Mouse (Mus musculus): Measurements from ENCODE around the gene Pld4.

Gene Pld4

DNA sequence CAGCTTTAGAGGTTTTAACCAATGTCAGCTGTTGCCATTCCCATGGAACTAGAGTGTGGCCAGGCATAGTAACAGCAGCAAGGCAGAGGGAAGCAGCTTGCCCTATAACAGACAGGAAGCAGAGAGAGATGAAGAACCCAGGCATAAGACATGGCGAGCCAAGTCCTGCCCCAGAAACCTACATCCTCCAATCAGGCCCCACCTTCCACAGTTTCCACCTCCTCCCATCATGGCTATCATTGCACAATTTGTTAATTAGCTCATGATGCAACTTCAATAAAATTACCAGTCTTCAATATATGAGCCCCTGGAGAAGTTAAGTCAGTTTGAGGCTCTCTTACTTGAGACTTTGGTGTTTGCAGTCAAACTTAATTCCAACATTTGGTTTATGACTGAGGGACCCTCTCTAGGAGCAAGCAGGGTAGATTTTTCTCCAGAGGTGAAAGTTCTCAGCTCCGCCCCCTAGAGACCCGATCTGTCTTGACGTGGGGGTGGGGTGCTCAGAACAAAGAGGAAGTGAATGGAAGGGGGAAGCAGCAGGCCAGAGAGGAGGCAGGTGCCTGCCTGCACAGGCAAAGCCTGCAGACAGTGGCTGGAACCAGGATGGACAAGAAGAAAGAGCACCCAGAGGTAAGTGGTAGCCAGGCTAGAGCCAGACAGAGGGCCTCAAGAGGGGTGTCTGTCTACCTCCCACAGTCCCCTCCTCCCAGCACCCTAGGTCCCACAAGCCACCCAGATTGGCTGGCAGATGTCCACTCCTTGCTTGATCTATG, at the start of gene Pld4:
TSS of gene Pld4 (plus strand) at position 502 of the 773 bp plus-strand sequence.
- DNase-seq (ENCODE audit: low spot score), result no peak

- DNase-seq (ENCODE audit: low spot score), result no peak
These were observed 46.5 kb upstream of the Pld4 start for GRCm38 (mm10) chr12:112713984-112714383.

DNA sequence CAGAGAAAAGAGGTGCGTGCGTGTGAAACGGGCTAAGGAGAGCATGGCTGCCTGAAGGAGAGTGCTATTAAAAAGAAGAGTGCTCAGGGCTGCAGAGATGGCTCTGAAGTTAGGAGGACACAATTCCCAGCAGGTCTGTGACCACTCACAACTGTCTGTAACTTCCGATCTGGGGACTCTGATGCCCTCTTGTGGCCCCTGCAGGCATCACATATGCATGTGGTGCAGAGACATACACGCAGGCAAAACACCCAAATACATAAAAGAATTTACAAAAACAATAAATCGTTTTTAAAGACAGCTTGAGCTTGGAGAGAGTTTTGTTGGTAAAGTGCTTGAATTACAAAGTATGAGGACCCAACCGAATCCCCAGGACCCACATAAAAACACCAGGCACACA, 43.3 kb upstream of the Pld4 start:
- DNase-seq (ENCODE audit: low spot score), result peak; percentile 68

GRCm38 (mm10) chr12:112718995-112719394, 41.5 kb upstream of the Pld4 start:
- no peak for DNase-seq (ENCODE audit: low spot score)

- no peak for DNase-seq (ENCODE audit: low spot score)
These were observed 40.2 kb upstream of the Pld4 start, which contains the start of gene Cep170b for GRCm38 (mm10) chr12:112720216-112720615. Cep170b (plus strand) TSS chr12:112720455.

GRCm38 (mm10) chr12:112720890-112721423, 39.5 kb upstream of the Pld4 start:
- no peak for DNase-seq (ENCODE audit: low spot score)

DNA sequence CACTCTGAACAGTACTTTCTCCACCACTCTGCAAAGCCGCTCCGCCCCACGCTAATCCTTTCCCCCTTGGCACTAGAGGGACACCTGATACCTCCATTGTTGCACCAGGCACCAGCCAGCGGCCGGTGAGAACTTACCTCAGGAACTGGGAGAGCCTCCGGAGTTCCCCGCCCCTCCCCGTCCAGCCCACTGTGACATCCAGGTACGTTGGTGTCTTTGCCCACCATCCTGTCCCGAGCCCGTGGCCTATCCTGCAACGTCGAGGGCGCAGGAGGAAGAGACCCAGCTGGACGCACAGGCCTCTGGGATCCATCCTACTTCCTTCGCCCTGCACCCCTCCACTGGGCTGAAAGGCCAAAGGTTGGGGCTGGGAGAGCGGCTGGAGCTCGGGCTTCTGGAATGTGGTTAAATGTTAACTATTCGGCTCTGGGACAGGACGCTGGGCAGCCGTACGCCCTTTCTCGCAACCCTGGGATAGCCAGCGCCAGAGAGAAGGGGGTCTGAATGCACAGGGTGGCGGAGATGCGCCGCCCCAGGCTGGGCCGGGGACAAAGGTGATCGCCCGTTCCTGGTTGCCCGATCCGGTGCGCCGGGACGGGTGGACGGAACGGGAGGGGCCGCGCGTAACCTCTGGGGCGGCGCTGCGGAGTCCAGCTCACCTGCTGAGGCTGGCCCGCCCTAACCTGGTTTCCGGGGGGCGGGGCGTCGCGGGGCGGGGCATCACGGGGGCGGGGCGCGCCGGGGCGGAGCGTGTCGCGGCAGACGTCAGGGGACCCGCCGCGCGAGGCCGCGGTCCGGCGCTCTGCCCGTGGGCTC, 38.8 kb upstream of the Pld4 start:
- peak; percentile 57 for DNase-seq (ENCODE audit: low spot score)

DNA sequence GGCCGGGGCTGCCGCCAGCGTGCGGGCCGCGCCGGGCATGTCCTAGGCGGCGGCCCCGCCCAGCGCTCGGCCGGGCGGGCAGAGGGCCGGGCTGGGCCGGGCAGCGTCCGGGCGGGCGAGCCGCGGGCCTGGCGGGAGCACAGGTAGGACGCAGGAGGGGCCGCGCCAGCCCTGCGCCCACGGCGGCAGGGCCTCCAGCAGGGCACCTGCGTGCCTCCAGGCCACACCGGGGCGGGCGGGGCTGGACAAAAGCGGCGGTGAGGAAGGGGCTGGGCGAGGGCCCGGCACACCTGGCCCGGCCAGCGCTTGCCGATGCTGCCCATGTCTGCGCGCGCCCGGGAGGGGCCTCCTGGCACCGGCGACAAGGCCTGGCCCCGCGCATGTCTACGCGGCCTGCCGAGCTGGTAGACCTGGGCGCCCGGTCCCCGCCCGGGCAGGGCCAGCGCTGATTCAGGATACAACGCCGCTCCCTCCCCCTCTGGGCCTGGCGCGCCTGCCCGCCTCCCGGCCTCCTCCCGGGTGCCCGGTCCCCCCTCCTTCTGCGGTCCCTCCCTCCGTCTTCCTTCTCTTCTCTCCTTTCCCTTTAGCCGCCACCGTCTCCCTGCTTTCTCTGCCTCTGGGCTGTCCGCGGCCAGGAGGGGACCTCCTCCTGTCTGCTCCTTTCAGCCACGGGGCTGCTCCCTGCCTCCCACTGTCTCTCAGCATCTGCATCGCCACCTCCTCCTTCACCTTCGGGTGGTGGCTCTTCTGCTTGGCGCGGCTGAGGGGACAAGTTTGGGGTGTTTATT, 38.0 kb upstream of the Pld4 start:
- peak; percentile 32 for DNase-seq (ENCODE audit: low spot score)

DNA sequence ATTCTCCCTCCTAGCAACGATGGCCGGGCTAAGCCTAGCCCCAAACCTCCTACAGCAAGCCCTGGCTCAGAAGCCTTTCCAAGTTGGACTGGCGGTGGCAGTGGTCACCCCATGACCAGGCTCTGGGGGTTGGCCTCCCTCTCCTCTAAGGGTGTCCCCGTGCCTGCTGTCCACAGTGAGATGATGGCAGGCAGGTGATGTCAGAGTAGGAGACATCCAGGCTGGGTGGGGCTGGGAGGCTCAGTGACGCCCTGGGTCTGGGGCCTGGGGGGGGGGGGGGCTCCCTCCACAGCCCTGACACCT, 37.5 kb upstream of the Pld4 start:
- no peak for DNase-seq (ENCODE audit: low spot score)

DNA sequence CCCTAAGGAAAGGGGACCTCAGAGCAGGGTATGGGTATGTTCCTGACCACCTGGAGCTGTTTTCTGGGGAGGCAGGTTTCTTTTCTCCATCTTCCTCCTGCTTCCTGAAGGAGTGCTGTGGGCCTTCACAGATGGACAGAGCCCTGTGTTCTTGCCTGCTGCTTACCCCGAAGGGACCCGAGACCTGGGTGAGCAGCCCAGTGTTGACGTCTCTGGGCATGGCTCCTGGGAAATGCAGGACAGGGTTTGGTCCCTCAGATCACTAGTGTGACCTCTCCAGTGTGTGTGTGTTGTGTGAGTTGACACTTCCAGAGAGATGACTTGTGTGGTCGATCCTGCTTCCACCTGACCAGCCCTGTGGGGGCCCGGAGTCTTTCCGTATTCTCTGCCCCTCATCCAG, 37.0 kb upstream of the Pld4 start:
- DNase-seq (ENCODE audit: low spot score), result no peak

DNA sequence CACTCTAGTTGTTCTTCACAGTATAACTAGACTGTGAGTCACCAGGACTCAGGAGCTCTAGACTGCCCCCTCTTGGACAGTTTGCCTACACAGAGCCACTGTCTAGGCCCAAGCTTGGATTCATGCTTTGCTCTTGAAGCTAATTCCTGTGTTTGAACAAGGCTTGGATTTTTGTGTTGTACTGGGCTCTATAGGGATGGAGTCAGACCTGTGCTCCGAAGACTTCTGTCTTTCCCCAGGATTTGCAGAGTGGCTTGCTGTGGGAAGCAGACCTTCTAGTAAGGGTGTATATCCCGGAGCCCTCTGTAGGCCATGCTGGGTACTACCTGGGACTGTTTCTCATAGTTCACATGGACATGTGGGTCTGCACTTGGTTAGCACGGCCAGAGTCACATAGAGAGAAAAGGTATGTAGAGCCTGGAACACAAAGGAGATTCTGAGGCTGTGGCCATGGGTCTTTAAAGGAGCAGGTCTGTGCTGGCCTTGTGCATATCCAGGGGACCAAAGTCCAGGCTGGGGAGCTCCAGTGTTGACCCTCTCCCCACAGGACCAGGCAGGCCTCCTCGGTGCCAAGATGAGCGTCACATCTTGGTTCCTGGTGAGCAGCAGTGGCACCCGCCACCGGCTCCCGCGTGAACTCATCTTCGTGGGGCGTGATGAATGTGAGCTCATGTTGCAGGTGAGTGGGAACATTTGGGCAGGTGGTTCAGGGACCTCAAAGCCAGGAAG, 36.2 kb upstream of the Pld4 start:
- peak; percentile 71 for DNase-seq (ENCODE audit: low spot score)

GRCm38 (mm10) chr12:112727801-112728200, 32.7 kb upstream of the Pld4 start:
- DNase-seq (ENCODE audit: low spot score), result no peak

GRCm38 (mm10) chr12:112730808-112731207, 29.6 kb upstream of the Pld4 start:
- DNase-seq (ENCODE audit: low spot score), result no peak

GRCm38 (mm10) chr12:112732591-112732990, 27.9 kb upstream of the Pld4 start:
- DNase-seq (ENCODE audit: low spot score), result no peak

- no peak for DNase-seq (ENCODE audit: low spot score)
These were observed 26.2 kb upstream of the Pld4 start for GRCm38 (mm10) chr12:112734108-112734820.

GRCm38 (mm10) chr12:112734881-112735655, 25.4 kb upstream of the Pld4 start:
- DNase-seq (ENCODE audit: low spot score), result no peak

- no peak for DNase-seq (ENCODE audit: low spot score)
These were observed 24.4 kb upstream of the Pld4 start for GRCm38 (mm10) chr12:112735896-112736635.

DNA sequence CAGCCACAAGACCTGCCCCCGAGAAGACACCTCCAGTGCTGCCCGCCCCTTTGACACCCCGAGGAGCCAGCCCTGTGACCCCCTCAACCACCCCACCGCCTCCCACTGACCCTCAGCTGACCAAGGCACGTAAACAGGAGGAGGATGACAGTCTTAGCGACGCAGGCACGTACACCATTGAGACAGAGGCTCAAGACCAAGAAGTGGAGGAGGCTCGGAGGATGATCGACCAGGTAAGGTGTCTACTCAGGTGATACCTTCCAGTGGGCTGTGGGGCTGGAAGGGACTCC, 23.9 kb upstream of the Pld4 start:
- no peak for DNase-seq (ENCODE audit: low spot score)

DNA sequence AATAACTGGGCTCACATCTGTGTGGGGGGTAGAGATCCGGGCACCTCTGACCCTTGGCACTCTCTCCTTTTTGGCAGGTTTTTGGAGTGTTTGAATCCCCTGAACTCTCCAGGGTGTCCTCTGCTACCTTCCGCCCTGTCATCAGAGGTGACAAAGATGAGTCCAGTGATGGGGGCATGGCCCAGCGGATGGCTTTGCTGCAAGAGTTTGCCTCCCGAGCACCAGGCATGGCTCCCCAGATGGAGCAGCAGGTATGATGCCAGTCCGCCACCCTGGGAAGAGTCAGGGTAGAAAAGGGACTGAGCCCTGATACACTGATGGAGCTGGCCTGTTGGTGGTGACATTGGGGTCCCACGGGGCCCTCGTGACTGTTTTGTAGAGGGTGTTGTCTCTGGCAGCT, 23.4 kb upstream of the Pld4 start:
- DNase-seq (ENCODE audit: low spot score), result no peak

DNA sequence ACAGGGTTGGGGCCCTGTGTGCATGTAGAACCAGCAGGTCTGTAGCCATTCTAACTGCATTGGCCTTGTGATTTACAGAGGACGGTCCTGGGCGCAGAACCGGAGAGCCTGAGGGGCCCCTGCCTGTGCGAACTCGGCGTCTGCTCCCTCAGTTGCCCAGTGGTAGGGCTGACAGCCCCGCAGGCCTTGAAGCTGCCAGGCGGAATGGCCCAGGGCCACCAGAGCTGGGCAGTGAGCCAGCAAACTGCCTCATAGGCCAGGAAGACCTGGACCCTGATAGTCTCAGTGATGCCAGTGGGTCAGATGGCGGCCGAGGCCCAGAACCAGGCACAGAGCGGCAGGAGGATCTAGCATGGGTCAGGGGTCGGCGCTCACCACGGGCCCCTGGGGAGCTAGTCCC, 22.7 kb upstream of the Pld4 start:
- DNase-seq (ENCODE audit: low spot score), result no peak
